Mouse (Mus musculus): ENCODE data around the gene Uqcc2. TPM values are rescaled to one million over a fixed set of nuclear protein-coding genes. Genes with fewer than 3 reads are reported as not detected.

Uqcc2 gene
- polyA plus RNA-seq, 1 experiment, result 75.5 TPM

DNA sequence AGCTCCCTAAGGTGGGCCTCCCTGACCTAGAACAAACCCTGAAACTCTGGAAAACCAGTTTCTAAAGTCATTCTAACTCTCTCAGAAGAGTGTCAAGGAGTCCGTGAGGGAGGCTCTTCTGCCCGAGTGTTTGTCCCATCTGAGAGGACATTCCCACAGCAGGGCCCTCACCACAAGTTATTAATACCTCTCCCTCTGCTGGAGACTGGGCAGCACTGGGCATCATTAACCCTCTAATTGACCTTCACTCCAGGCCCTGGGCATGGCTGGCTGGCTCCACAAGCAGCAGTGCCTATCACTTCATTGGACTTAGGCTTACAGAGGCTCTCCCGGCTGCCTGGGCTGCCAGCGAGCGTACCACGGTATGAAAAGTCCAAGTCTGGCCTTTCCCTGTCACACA, 24.7 kb upstream of the Uqcc2 start:
- Histone ChIP-seq H3K27ac (ENCODE audit: insufficient read depth, low read depth, low read length) (no peak overlapping the region), H3K4me1 (ENCODE audit: control insufficient read depth, insufficient read depth, low read length) (no peaks in the 10 kb centered on the region), H3K4me3 (ENCODE audit: insufficient read depth, low read length) (no peak overlapping the region)
- TF ChIP-seq CTCF (IDR thresholded peaks at IDR 0.05; ENCODE audit: low read depth, low read length) (no peak), POLR2A (IDR thresholded peaks at IDR 0.05; ENCODE audit: borderline replicate concordance, low read depth, low read length) (no peak)

GRCm38 (mm10) chr17:27155752-27156151, 22.0 kb upstream of the Uqcc2 start:
- TF ChIP-seq POLR2A (IDR thresholded peaks at IDR 0.05; ENCODE audit: borderline replicate concordance, low read depth, low read length) (no peak), CTCF (IDR thresholded peaks at IDR 0.05; ENCODE audit: low read depth, low read length) (no peak)
- Histone ChIP-seq H3K4me1 (ENCODE audit: control insufficient read depth, insufficient read depth, low read length) (no peaks in the 10 kb centered on the region), H3K27ac (ENCODE audit: insufficient read depth, low read depth, low read length) (no peak overlapping the region), H3K4me3 (ENCODE audit: insufficient read depth, low read length) (no peak overlapping the region)

GRCm38 (mm10) chr17:27154881-27155280, 21.2 kb upstream of the Uqcc2 start:
- H3K4me3 ChIP-seq (ENCODE audit: insufficient read depth, low read length), result no peak overlapping the region
- TF ChIP-seq POLR2A (IDR thresholded peaks at IDR 0.05; ENCODE audit: borderline replicate concordance, low read depth, low read length) (no peak), CTCF (IDR thresholded peaks at IDR 0.05; ENCODE audit: low read depth, low read length) (no peak)
- no peaks in the 10 kb centered on the region for H3K4me1 ChIP-seq (ENCODE audit: control insufficient read depth, insufficient read depth, low read length)
- H3K27ac ChIP-seq (ENCODE audit: insufficient read depth, low read depth, low read length), result no peak overlapping the region

- Histone ChIP-seq H3K27ac (ENCODE audit: insufficient read depth, low read depth, low read length) (no peak overlapping the region), H3K4me3 (ENCODE audit: insufficient read depth, low read length) (no peak overlapping the region), H3K4me1 (ENCODE audit: control insufficient read depth, insufficient read depth, low read length) (no peaks in the 10 kb centered on the region)
- no peak for TF ChIP-seq POLR2A (IDR thresholded peaks at IDR 0.05; ENCODE audit: borderline replicate concordance, low read depth, low read length)
- TF ChIP-seq CTCF (IDR thresholded peaks at IDR 0.05; ENCODE audit: low read depth, low read length), result no peak
Observed at GRCm38 (mm10) chr17:27154256-27154655, 20.5 kb upstream of the Uqcc2 start.

DNA sequence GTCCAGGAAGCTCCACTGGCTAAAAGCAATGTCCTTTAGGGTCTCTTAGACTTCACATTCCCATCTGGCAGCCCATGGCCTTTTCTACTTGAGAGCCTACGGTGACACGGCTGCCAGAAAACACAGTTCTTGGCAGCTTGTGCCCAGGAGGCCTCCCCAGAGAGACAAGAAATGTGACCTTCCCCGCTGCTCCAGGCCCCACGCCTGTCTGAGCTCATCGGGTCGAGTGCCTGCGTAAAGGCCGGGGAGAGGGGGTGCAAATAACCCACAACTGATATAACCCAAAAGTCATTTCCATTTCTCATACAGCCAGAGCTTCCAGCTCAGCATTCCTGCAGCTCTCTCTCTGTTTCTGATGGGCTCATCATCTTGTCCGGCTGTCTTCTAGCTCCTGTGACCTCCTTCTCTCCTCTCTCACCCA, 20.1 kb upstream of the Uqcc2 start:
- Histone ChIP-seq H3K4me1 (ENCODE audit: control insufficient read depth, insufficient read depth, low read length) (no peaks in the 10 kb centered on the region), H3K4me3 (ENCODE audit: insufficient read depth, low read length) (no peak overlapping the region), H3K27ac (ENCODE audit: insufficient read depth, low read depth, low read length) (no peak overlapping the region)
- TF ChIP-seq POLR2A (IDR thresholded peaks at IDR 0.05; ENCODE audit: borderline replicate concordance, low read depth, low read length) (no peak), CTCF (IDR thresholded peaks at IDR 0.05; ENCODE audit: low read depth, low read length) (no peak)

DNA sequence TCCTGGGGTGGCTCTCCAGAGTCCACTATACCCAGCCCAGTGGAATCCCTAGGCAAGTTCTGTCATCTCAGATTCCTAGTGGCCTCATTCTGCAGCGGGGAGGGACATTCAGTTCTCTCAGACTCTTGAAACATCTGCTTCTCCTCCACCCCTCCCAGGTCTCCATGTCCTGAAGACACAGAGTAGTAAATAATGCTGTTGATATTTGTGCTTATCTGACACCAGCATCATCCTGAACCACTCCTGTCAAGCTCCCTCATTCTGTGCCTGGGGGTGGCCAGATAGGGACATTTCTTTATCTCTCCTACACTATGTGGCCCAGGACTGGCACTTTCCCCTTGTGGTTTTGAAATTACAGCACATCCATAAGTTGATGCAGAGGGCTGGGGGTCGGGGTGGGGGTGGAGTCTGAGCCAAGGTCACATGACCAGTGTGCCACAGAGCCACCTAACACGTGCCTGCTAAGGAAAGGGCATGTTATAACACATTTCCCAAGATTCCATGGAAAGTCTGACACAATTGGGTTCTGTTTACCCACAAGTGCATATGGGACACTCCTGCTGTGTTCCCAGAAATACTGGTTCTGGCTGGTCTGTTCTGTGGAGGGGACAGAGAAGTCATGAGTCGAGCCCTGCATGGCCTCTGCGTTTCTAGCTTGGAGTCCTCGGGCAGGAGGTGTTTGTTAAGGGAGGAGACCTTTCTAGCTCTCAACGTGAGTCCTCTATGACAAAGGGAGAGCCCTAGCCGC, 19.4 kb upstream of the Uqcc2 start:
- H3K27ac ChIP-seq (ENCODE audit: insufficient read depth, low read depth, low read length), result no peak overlapping the region
- TF ChIP-seq CTCF (IDR thresholded peaks at IDR 0.05; ENCODE audit: low read depth, low read length) (no peak), POLR2A (IDR thresholded peaks at IDR 0.05; ENCODE audit: borderline replicate concordance, low read depth, low read length) (no peak)
- no peak overlapping the region for H3K4me3 ChIP-seq (ENCODE audit: insufficient read depth, low read length)
- no peaks in the 10 kb centered on the region for H3K4me1 ChIP-seq (ENCODE audit: control insufficient read depth, insufficient read depth, low read length)

GRCm38 (mm10) chr17:27151411-27151810, 17.7 kb upstream of the Uqcc2 start:
- Histone ChIP-seq H3K4me3 (ENCODE audit: insufficient read depth, low read length) (no peak overlapping the region), H3K4me1 (ENCODE audit: control insufficient read depth, insufficient read depth, low read length) (no peaks in the 10 kb centered on the region), H3K27ac (ENCODE audit: insufficient read depth, low read depth, low read length) (no peak overlapping the region)
- TF ChIP-seq CTCF (IDR thresholded peaks at IDR 0.05; ENCODE audit: low read depth, low read length) (peak; percentile 53; the same call in 1 of the 2 replicates), POLR2A (IDR thresholded peaks at IDR 0.05; ENCODE audit: borderline replicate concordance, low read depth, low read length) (no peak)

- no peaks in the 10 kb centered on the region for H3K4me1 ChIP-seq (ENCODE audit: control insufficient read depth, insufficient read depth, low read length)
- TF ChIP-seq CTCF (IDR thresholded peaks at IDR 0.05; ENCODE audit: low read depth, low read length) (no peak), POLR2A (IDR thresholded peaks at IDR 0.05; ENCODE audit: borderline replicate concordance, low read depth, low read length) (no peak)
- no peak overlapping the region for H3K27ac ChIP-seq (ENCODE audit: insufficient read depth, low read depth, low read length)
- no peak overlapping the region for H3K4me3 ChIP-seq (ENCODE audit: insufficient read depth, low read length)
Observed at GRCm38 (mm10) chr17:27150871-27151270, 17.2 kb upstream of the Uqcc2 start.

DNA sequence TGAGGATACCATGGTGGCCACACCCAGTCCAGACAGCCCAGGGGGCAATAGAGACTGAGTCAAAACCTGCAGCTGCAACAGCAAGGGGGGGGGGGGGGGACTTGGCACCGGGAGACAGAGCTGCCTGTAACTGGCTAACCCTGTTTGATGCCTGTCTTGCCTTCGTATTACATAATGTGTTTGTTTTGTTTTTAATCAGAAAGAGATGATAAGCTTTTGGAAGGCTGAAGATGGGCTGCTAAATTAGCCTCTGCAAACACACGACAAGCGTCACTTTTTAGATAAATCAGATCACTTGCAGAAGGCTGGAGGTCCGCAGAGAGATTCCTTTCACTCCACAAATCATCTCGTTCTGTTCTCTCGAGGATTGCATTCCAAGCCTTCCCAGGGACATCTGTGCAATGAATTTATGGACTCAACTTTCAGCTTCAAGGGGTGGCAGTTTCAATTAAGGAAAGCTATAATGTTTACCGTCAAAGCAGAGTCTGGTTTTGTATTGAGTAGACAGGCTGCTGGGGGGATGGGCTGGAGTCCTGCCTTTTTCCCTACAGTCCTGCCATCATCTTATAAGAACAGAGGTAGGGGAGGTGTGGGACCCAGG, 12.7 kb upstream of the Uqcc2 start:
- Histone ChIP-seq H3K27ac (ENCODE audit: insufficient read depth, low read depth, low read length) (no peak overlapping the region), H3K4me3 (ENCODE audit: insufficient read depth, low read length) (no peak overlapping the region), H3K4me1 (ENCODE audit: control insufficient read depth, insufficient read depth, low read length) (peaks cover 3% of the 10 kb centered on the region; the same call in 1 of the 2 replicates)
- TF ChIP-seq POLR2A (IDR thresholded peaks at IDR 0.05; ENCODE audit: borderline replicate concordance, low read depth, low read length) (no peak), CTCF (IDR thresholded peaks at IDR 0.05; ENCODE audit: low read depth, low read length) (no peak)

DNA sequence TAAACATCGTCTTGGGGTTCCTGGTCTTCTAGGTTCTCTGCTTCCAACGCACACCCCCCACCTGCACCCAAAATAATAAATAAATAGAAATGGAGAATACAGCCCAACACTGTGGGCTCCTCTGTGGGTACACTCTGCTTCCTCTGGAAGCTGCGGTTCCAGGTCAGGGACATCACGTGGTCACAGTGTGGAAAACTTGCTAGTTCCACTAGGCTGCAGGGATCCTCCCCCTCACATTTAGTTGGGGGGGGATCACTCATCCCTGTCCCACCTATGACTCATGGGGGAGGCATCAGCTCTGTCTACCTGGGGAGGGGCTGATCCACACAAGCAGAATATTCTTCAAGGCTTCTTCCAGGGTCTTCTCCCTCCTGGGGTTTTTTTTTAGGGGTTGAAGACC, 10.4 kb upstream of the Uqcc2 start:
- peaks cover 3% of the 10 kb centered on the region; the same call in 1 of the 2 replicates for H3K4me1 ChIP-seq (ENCODE audit: control insufficient read depth, insufficient read depth, low read length)
- H3K4me3 ChIP-seq (ENCODE audit: insufficient read depth, low read length), result no peak overlapping the region
- no peak overlapping the region for H3K27ac ChIP-seq (ENCODE audit: insufficient read depth, low read depth, low read length)
- TF ChIP-seq POLR2A (IDR thresholded peaks at IDR 0.05; ENCODE audit: borderline replicate concordance, low read depth, low read length) (no peak), CTCF (IDR thresholded peaks at IDR 0.05; ENCODE audit: low read depth, low read length) (no peak)
